Mouse (Mus musculus) layer of hippocampus, adult 9-11 months (tissue): ENCODE data around the gene Thada.

Experiments
- DNase-seq: peaks from one replicate; pipeline ENCODE4 v3.0.0; 2022

Gene Thada

DNA sequence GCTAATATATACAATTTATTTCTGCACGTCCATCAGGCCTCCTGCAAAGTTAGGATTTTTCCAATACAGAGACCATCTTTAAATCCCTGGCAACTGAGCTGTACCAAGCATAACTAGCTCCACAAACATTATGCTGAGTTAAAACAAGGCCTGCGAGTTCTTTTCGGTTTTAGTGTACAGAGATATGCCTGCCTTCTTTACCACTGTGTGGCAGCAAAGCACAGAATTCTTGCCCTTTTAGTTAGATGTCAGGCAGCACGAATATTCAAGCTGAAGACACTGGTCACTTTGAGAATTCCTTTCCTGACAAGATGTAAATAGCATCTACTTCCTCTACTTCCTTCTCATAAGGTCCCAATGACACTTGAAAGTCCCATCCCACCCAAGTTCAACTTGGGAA is 8.3 kb upstream of the Thada start:
- DNase-seq = peak; percentile 14

DNA sequence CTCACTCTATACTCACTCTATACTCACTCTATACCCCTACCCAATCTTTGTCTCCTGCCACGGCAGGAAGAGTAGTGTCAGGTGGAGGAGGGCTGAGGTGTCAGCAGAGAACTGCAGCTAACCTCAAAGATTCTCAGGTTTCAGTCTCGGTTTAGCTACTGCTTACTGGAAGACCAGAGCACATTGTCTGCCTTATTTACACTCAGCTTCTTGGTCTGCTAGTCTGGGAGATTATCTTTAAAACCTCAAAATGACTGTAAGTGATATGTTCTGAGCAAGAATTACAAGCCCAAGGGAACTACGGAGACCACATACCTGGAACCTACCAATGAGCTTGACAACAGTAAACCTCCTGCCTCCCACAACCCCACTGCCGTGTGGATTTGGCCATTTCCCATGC is 31.0 kb downstream of the Thada start:
- no peak for DNase-seq

DNA sequence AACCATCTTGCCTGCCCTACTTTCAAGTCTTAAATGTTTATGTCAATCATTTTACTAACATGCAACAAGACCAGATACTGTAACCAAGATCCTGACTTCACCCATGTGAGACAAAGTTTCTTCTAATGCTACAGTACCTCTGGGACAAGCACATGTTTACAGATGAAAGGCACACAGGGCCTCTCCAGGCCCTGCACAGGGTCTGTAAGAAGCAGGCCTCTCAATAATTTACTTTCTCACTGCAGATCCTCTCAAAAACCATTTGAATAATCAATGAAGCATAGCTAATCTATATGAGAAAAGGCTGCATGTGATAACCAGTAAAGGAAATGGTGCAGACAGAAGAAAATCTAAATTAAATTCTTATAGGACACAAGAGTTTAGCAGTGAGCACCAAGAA is 31.8 kb downstream of the Thada start:
- DNase-seq = no peak

DNA sequence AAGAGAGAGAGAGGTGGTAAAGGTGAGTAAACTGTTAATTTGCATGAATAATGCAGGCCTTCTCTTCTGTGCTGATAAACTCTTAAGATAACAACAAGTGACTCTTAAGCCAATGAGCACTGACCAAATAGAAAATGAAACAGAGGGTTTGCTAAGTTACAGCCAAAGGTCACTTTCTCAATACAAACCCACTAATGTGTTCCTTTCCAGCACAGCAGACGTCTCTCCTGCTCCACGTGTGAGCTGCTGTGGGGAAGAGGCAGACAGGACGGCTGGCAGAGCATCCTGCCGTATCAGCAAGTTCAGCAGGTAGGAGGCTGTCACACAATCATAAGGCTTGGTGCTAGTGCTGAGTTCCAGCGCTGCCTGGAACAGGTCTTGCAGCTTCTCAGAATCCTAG is 34.0 kb downstream of the Thada start:
- no peak for DNase-seq

DNA sequence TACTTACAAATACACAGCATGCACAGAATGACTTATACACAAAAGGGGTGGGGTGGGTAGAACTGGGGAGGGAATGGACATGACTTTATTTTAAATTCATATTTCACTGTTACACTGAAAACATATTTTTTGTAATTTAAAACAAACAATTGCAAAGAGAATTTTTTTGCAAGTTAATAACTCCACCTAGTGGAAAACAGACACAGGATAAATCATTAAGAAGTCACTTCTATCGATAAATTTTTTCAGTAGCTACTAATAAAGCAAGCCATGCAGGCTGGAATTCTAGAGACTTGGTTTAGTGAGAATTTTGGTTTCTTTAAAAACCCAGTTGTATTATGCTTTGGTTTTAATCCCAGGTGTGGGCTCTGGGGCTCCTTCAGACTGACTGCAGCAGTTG is 41.7 kb downstream of the Thada start:
- DNase-seq = no peak

DNA sequence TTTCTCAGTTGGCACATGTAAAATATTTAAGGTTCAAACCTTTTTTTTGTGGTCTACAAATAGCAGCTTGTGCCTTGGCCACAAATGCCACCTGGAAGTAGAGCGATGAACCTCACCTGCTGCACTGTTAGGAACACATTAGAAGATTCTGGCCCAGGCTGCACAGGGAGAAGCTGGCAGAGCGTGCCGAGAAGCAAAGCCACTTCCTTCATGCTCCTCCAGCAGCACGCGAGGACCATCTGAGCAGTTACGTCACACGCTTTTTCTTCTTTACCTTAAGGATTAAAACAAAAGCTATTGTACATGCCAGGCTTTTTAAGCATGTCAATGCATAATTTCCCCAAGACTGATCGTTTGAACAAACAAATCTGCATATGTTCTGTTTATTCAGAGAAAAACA is 43.1 kb downstream of the Thada start:
- no peak for DNase-seq

DNA sequence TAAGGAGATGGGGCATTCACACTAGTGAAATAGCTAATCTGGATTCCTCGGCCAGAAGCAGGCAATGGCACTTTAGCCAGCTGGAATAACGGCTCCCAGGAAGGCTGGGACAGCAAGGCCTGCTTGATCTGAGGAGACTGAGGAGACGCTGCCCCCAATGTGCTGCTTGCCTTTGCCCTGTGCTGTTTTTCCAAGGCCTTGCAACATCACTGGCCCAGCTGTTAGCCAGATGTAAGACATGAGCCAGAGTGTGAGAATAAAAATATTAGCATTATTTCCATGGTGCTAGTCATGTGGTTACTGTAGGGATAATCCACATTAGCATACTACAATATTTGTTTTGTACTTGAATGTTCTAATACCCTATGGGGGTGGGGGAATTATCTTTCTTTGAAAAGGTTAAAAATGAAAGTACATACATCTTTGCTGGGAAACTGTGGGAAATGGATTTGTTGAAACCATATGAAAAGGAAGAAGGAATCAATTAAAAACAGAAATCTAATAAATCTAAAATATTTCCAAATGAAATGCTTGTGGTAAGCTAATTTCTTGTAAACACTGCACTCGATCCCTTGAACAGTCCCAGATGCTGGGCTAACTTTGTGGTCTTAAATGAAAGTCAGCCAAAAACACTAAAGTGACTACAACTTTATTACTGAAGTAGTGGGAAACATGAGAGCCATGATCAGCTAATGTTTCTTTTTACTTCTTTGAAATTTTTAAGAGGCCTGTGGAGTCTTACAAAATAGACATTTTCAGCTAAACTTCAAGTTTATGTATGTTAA is 43.8 kb downstream of the Thada start:
- no peak for DNase-seq

DNA sequence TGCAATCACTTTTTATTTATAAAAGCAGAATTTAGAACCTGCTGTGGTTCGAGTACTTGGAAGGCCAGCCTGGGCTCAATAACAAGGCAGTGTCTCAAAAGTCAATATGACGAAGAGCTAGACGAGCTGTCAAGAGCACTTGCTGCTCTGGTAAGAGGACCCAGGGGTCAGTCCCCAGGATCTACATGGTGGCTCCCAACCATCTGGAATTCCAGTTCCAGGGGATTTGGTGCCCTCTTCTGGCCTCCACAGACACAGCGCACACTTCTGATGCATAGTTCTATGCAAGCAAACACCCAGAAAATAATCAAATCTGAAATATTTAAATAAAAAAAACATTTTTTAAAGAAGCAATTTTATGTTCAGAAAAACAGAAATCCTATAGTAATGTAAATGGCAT is 45.0 kb downstream of the Thada start:
- no peak for DNase-seq

DNA sequence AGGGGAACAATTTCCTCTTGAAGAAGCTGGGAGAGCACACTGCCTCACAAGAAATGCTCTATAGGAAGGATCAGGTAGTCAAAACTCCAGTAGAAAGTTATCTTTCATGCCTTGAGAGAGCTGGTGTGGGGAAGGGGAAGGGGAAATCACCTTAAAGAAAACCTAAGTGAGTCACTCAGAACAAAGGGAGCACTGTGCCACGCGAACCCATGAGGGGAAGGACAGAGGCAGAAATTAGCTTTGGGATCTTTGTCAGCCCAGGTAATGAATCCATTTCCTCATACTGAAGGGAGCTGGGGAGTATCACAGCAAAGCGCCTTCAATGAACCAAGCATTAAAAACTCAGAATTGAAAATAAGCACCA is 45.7 kb downstream of the Thada start:
- DNase-seq = no peak

DNA sequence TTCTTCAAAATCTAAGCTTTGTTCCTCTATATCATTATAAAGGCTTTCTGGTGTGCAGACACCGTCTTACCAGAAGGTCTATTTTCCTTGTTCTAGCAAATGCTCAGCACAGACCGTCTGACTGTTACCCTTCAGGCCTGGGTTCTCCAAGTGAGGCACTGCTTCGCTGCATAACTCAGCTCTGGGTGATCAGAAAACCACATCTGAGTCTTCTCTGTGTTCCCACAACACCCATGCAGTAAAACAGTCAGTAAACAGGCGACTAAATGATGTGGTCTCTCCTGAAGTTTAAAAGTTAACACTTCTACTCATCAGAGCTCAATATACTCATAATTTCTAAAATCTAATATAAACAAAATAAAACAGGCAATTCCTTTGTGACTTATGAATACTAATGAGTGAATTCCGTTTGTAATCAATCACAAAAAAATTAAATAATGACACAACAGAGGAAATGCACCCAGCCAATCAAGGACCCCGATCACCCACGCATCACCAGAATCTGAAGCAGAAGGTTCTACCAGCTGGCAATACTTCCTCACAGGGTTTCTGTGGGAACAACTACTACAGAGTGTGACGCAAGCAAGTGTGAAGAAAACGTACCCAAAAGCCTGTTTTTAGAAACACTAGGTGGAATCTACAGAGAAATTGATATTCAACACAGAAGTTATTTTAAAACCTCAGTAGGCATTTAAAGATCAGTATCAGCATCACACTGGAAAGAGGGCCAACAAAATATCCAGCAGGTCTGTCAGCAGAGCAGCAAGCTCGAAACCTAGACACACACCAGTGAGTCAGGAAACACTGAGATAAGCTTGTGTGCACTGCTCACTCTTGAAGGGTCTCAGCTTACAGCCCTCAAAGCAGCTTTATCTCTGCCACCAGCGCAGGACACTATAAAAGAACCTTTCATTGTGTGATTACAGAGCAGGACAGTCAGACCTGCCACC is 46.4 kb downstream of the Thada start:
- DNase-seq = peak; percentile 90

DNA sequence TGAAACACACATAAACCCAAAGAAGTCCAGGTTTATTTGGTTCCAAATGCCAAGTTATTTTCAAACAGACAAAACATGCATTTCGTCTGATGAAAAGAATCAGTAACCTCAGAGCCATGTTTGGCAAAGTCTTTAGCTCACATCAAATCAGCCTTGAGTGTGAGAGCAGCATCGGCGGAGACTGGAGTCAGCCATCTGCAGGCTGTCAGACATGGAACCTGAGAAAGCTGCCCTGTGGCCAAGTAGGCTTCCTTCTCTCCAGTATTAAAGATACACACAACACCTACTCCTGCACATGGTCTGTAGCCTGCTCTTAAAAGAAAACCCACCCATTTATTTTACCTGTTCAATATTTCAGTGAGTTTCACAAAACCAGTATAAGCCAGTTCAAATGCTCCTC is 50.1 kb downstream of the Thada start:
- no peak for DNase-seq

DNA sequence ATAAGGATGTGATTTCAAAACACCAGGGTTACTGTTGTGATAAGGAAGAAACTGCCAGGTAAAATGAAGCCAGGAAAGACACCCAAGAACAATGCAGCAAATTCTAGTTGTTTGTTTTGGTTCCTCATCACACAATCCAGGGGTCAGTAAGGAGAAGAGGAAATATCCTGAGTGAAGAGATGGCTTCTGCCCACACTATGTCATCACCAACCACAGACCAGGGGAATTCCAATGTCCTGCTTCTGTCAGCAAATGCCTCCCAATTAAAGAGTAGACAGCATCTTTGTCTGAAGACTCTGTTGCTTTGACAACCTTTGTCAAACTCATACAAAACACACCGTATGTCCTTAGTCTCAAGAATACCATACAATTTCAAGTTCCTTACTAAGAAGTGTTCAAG is 57.3 kb downstream of the Thada start:
- no peak for DNase-seq

DNA sequence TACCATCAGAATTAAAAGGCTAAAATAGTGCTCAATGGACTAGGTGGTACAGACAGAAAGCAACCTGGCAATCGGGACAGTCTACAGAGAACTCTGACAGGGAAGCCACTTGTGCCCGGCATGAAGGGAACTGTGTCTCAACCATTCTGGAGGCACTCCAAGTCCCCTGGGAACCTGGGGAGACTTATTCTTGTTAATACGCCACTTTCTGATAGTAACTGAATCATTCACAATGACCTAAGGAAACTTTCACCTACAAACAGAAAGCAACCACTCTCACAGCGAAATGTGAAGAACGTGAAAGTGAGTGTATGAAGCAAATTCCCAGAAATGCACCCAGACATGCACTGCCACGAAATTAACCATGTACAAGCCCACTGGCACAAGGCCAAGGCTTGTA is 60.4 kb downstream of the Thada start:
- no peak for DNase-seq

DNA sequence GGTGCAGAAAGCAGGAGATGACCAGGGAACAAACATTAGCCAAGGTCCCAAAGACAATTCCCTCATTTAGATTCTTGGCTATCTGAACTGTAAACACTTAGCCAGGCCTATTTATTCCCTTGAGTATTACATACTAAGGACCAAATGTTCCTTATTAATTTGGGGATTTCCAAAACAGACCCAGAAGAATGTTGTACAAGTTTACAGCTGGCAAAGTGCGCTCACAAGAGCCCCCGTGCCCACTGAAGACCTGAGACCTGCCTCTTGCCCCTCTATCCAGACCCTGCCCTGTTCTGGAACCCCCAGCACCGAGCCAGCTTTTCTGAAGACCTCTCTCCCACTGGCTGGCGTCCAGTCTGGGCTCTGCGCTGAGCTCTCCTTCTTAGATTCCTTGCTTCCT is 64.2 kb downstream of the Thada start:
- no peak for DNase-seq

DNA sequence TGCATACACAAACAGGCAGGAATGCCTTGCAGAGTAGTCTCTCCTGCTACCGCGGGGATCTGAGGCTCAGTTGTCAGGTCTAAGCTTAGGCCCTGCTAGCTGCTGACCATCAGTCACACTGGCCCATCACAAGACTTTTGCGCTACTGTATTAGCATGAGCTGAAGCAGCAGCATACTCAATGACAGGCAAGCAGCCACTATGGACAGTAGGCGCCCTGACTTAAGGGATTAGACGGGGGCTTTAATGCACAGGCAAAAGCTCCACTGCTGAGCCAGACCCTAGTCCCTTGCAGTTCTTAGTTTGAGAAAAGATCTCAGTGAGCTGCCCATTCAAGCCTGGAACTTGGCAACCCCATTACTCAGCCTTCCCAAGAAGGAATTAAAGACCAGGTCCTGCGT is 66.6 kb downstream of the Thada start:
- no peak for DNase-seq

DNA sequence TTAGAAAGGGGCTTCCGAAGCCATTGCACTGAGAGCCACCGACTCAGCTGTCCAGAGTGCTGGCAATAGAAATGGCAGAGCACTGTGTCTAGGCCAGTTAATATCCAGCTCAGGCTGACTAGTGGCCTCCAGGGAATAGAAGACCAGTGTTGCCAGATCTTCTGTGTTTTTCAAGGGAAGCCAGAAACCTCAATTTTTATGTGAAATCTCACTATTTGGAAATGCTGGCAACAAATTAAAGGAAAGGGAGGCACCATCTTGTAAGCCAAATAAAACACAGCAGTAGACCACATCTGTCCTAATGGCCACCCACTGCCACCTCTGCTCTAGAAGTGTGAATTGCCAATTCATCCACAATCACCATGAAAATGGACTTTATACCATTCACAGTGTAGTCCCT is 76.0 kb downstream of the Thada start:
- DNase-seq = no peak

DNA sequence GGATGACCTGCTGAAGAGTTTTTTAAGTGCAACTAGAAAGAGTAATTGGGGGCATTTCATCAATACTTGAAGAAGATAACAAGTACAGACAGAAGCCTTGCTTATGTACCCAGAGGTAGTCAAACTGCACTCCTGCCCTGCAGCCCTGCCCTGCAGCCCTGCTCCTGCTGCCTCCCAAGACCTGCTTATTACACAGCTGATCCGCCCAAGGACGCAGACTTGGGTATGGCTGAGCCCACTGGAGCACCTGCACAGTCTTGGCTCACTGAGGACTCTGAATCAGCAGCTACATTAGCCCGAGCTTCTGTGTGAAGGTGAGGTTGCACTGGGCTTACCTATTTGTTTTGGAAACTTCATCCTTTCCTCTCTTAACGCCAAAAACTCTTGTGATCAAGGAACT is 79.8 kb downstream of the Thada start:
- DNase-seq = no peak

DNA sequence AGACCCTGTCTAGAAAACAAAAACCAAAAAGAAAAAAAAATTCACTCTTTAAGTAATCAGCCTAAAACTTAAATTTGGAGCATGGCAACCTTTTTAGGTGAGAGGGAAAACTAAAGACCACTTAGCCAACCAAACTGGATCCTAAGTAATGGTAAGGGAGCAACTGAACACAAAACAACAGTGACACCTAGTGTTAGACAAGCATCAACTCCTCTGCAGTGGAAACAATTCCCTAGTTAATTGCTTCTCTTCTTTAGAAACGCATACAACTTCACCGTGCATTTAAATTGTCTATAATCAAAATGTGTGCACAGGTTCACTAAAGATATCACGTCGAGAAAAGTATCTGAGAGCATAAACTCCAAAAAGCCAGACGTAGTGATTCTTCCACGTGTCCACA is 80.3 kb downstream of the Thada start:
- DNase-seq = no peak

DNA sequence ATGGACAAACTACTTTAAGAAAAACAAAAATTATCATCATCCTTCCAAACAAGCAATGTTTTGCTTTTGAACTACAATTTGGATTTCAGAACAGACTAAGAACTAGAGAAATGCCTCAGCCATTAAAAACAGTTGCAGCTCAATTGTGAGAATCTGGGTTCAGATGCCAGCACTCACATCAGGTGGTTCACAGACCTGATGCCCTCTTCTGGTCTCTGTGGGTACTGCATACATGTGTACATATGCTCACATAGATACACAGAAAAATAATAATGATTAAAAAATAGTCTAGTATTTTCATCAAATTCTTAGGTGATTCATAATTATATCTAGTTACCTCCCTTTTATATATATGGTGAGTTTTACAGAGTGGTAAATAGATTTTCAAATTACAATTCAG is 81.3 kb downstream of the Thada start:
- DNase-seq = no peak

DNA sequence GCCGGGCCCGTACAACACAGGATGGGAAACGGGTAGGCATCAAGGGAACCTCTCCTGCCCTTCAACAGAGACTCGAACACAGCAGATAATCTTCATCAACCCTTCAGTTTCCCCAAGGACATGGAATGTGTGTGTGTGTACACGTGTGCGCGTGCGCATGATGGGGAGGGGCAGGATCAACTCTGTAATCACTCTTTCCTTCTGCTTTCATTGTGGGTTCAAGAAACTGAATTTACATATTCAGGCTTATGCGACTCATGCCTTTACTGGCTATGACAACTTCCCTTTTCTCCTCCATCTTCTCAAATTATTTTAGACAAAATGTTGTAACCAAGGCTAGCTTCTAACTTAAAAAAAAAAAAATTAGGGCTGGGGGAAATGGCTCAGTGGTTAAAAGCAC is 85.7 kb downstream of the Thada start:
- DNase-seq = no peak

DNA sequence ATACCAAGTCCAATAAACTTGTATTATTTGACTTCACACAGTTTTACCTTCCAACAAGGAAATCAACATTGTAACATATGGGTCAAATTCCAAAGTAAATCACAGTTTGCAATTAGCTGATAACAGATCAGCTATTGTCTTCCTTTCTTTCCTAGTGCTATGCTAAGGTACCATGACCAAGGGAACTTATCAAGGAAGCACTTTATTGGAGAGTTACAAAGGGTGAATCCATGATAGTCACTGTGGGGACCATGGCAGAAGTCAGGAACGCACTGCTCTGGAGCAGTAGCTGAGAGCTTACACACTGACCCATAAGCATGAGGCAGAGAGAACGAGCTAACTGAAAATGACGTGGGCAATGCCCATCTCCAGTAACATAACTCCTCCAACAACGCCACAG is 89.1 kb downstream of the Thada start:
- DNase-seq = no peak

DNA sequence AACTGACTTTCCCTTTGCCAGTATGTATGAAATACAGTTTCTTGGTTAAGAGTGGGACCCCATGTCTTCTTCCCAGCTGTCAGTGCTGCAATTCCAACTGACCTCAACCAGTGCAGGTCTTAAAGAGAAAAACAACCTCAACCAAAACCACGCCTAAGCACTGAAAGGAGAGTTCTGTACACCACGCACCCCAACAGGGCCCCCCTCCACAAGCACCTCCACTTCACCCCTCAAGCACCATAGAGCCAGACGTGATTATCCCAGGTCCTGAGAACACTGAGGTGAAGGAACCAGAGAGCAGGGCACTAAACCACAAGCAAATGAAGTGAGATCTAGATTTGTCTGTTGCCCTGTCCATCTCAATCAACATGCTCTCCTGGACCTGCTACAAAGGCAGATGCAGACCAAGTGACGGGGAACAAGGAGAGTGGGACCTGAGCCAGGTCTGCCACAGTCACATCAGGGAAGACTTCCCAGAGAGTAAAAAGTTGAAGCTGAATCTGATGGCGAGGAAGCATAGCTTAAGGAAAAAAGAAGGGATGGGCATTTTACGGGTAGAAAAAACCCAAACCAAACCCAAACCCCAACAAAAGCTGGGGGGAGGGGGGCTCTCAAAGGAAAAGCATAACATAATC is 93.5 kb downstream of the Thada start:
- DNase-seq = no peak

DNA sequence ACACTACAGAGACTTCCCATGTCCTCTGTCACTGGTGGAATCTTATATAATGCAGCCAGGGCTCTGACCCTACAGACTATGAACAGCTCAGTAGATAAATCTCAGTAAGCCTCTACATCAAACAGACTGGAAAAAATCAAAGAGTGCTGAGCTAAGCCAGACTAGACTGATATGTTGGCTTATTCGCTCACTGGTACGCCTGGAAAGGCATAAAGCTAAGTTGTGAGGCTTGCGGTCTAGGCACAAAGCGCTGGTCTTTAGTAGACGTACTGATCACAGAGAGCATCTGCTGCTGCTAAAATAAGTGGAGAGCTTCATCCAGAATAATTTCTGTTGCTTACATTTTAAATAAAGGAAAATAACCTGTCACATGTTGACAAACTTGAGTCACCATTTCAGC is 95.6 kb downstream of the Thada start:
- no peak for DNase-seq

DNA sequence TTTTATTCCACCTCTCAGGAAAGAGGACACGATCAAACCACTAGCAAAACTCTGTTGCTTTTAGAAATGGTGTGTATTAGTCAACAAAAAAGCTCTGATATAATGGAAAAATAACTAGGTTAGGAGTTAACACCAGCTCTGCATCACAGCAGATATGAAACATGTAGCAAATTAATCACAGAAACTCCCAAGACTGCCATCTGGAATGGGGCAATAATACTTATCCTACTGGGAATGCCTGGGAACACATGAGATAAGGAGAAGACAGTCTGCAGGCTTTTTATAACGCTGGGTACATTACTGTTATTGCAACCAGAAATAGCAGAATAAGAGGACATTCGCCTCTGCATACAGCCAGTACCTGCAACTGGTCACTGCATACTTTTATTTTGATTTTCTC is 96.2 kb downstream of the Thada start:
- DNase-seq = no peak
